Mouse (Mus musculus): Measurements from ENCODE around the gene Pak1ip1. TPM values are rescaled to one million over a fixed set of nuclear protein-coding genes. Genes with fewer than 3 reads are reported as not detected.

The Pak1ip1 gene
- polyA plus RNA-seq, 1 experiment = 36.2 TPM

DNA sequence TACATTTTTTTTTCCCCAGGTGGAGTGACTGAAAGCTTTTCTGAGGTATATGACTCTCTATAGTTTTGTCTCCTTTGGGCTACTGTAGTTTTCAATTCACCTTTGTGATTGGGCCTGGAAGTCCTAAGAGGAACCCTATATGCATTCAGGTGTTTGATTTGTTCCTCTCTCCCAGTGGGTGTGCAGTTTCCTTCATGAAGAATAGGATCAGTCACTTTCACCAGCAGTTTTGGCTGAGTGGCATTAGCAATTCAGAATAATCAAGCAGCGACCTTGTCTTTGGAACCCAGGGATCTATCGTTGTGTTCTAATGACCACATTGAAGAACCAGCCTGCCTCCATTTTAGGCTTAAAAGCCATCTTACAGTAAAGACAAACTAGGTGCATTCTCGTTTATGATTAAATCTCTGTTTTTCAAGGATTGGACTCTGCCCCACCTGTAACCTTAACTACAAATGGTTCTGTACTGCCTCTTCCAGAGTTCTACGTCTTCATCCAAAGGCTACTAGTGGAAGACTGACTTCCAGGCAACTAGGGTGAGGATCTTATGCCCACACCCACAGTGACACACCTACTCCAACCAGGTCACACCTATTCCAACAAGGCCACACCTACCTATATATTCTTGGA, 30.9 kb upstream of the Pak1ip1 start:
- WGBS = 89% methylated on average over 4 of the region's 4 CpGs

GRCm38 (mm10) chr13:40971261-40971660, 29.6 kb upstream of the Pak1ip1 start:
- no peak for TF ChIP-seq CTCF (IDR thresholded peaks at IDR 0.05; ENCODE audit: extremely low read depth, insufficient read depth, insufficient read length, insufficient replicate concordance)
- TF ChIP-seq POLR2A (IDR thresholded peaks at IDR 0.05; ENCODE audit: low read depth, low read length) = no peak
- WGBS = 82% methylated on average over 5 of the region's 5 CpGs
- H3K36me3 ChIP-seq (ENCODE audit: control insufficient read depth, insufficient read depth, low read length) = no peaks in the 10 kb centered on the region
- H3K4me3 ChIP-seq (ENCODE audit: extremely low read depth, insufficient read depth, insufficient read length) = no peak overlapping the region
- no peak for DNase-seq (ENCODE audit: low read depth in 1 of 2, low spot score in 2 of 2)
- no peaks in the 10 kb centered on the region for H3K4me1 ChIP-seq (ENCODE audit: control insufficient read depth, insufficient read depth, insufficient read length)
- H3K27ac ChIP-seq (ENCODE audit: insufficient read depth, low read length) = no peak overlapping the region
- no peaks in the 10 kb centered on the region for H3K27me3 ChIP-seq (ENCODE audit: control insufficient read depth, insufficient read depth, low read length)

More for the DNA sequence above, 30.9 kb upstream of the Pak1ip1 start:
- no peaks in the 10 kb centered on the region for H3K4me1 ChIP-seq (ENCODE audit: control insufficient read depth, insufficient read depth, insufficient read length)
- H3K4me3 ChIP-seq (ENCODE audit: extremely low read depth, insufficient read depth, insufficient read length) = no peak overlapping the region
- H3K36me3 ChIP-seq (ENCODE audit: control insufficient read depth, insufficient read depth, low read length) = no peaks in the 10 kb centered on the region
- H3K27me3 ChIP-seq (ENCODE audit: control insufficient read depth, insufficient read depth, low read length) = no peaks in the 10 kb centered on the region
- DNase-seq (ENCODE audit: low read depth in 1 of 2, low spot score in 2 of 2) = no peak
- no peak overlapping the region for H3K27ac ChIP-seq (ENCODE audit: insufficient read depth, low read length)
- TF ChIP-seq POLR2A (IDR thresholded peaks at IDR 0.05; ENCODE audit: low read depth, low read length) = no peak
- TF ChIP-seq CTCF (IDR thresholded peaks at IDR 0.05; ENCODE audit: extremely low read depth, insufficient read depth, insufficient read length, insufficient replicate concordance) = no peak

- Histone ChIP-seq H3K27ac (ENCODE audit: insufficient read depth, low read length) (no peak overlapping the region), H3K27me3 (ENCODE audit: control insufficient read depth, insufficient read depth, low read length) (no peaks in the 10 kb centered on the region), H3K4me3 (ENCODE audit: extremely low read depth, insufficient read depth, insufficient read length) (no peak overlapping the region), H3K36me3 (ENCODE audit: control insufficient read depth, insufficient read depth, low read length) (no peaks in the 10 kb centered on the region), H3K4me1 (ENCODE audit: control insufficient read depth, insufficient read depth, insufficient read length) (no peaks in the 10 kb centered on the region)
- no peak for TF ChIP-seq CTCF (IDR thresholded peaks at IDR 0.05; ENCODE audit: extremely low read depth, insufficient read depth, insufficient read length, insufficient replicate concordance)
- no peak for TF ChIP-seq POLR2A (IDR thresholded peaks at IDR 0.05; ENCODE audit: low read depth, low read length)
- 79% methylated on average over 2 of the region's 2 CpGs for WGBS
- DNase-seq (ENCODE audit: low read depth in 1 of 2, low spot score in 2 of 2) = no peak
These were observed 29.0 kb upstream of the Pak1ip1 start for GRCm38 (mm10) chr13:40971831-40972230.

GRCm38 (mm10) chr13:40972976-40973375, 27.8 kb upstream of the Pak1ip1 start:
- Histone ChIP-seq H3K27me3 (ENCODE audit: control insufficient read depth, insufficient read depth, low read length) (no peaks in the 10 kb centered on the region), H3K4me3 (ENCODE audit: extremely low read depth, insufficient read depth, insufficient read length) (no peak overlapping the region), H3K36me3 (ENCODE audit: control insufficient read depth, insufficient read depth, low read length) (no peaks in the 10 kb centered on the region), H3K27ac (ENCODE audit: insufficient read depth, low read length) (no peak overlapping the region), H3K4me1 (ENCODE audit: control insufficient read depth, insufficient read depth, insufficient read length) (no peaks in the 10 kb centered on the region)
- 90% methylated on average over 5 of the region's 5 CpGs for WGBS
- TF ChIP-seq POLR2A (IDR thresholded peaks at IDR 0.05; ENCODE audit: low read depth, low read length) (no peak), CTCF (IDR thresholded peaks at IDR 0.05; ENCODE audit: extremely low read depth, insufficient read depth, insufficient read length, insufficient replicate concordance) (no peak)
- DNase-seq (ENCODE audit: low read depth in 1 of 2, low spot score in 2 of 2) = no peak

DNA sequence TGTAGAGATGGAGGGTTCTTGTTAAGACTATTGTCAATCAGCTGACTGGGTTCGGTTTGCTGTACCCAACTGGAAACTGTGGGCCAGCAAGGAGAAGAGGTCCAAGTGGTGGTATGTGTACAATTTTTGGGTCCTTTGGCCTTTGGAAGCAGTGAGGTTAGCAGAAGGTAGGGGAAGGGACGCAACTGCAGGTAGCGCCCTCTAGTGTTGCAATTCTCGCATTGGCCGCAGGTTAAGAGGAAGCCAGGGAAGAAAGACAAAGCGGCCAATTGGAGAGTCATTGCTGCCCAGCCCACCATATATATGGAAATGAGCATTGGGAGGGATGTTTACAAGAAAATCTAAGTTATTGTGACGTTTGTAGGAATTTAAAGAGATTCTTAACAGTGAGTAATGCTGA, 23.2 kb upstream of the Pak1ip1 start:
- Histone ChIP-seq H3K4me1 (ENCODE audit: control insufficient read depth, insufficient read depth, insufficient read length) (no peaks in the 10 kb centered on the region; the same call in 1 of the 2 replicates), H3K4me3 (ENCODE audit: extremely low read depth, insufficient read depth, insufficient read length) (no peak overlapping the region), H3K27ac (ENCODE audit: insufficient read depth, low read length) (no peak overlapping the region), H3K27me3 (ENCODE audit: control insufficient read depth, insufficient read depth, low read length) (no peaks in the 10 kb centered on the region), H3K36me3 (ENCODE audit: control insufficient read depth, insufficient read depth, low read length) (no peaks in the 10 kb centered on the region)
- peak in 1 of 2 experiments; percentile 17 for DNase-seq (ENCODE audit: low read depth in 1 of 2, low spot score in 2 of 2)
- TF ChIP-seq POLR2A (IDR thresholded peaks at IDR 0.05; ENCODE audit: low read depth, low read length) (no peak), CTCF (IDR thresholded peaks at IDR 0.05; ENCODE audit: extremely low read depth, insufficient read depth, insufficient read length, insufficient replicate concordance) (peak; percentile 60; the same call in 1 of the 2 replicates)
- 23% methylated on average over 7 of the region's 7 CpGs for WGBS

GRCm38 (mm10) chr13:40978652-40979051, 22.2 kb upstream of the Pak1ip1 start:
- WGBS = 26% methylated on average over 4 of the region's 4 CpGs
- Histone ChIP-seq H3K27me3 (ENCODE audit: control insufficient read depth, insufficient read depth, low read length) (no peaks in the 10 kb centered on the region), H3K4me1 (ENCODE audit: control insufficient read depth, insufficient read depth, insufficient read length) (no peaks in the 10 kb centered on the region; the same call in 1 of the 2 replicates), H3K4me3 (ENCODE audit: extremely low read depth, insufficient read depth, insufficient read length) (no peak overlapping the region), H3K36me3 (ENCODE audit: control insufficient read depth, insufficient read depth, low read length) (no peaks in the 10 kb centered on the region), H3K27ac (ENCODE audit: insufficient read depth, low read length) (no peak overlapping the region)
- no peak for DNase-seq (ENCODE audit: low read depth in 1 of 2, low spot score in 2 of 2)
- TF ChIP-seq POLR2A (IDR thresholded peaks at IDR 0.05; ENCODE audit: low read depth, low read length) (no peak), CTCF (IDR thresholded peaks at IDR 0.05; ENCODE audit: extremely low read depth, insufficient read depth, insufficient read length, insufficient replicate concordance) (no peak)

DNA sequence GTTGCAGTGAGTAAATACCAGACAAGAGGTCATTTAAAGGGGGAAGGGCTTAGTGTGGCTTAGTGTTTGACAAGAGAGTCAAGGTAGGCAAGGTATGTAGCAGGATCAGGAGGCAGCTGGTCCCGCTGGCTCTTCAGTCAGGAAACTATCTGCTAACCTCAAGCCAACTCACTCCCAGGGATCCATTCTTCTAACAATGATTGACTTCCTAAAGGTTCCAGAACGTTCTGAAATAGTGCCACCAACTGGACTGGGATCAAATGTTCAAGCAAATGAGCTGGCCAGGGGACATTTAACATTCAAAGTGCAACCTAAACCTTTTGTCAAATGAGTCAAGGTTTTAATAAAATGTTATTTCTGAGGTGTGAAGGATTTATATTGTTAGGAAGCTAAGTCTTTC, 21.5 kb upstream of the Pak1ip1 start:
- H3K4me3 ChIP-seq (ENCODE audit: extremely low read depth, insufficient read depth, insufficient read length) = no peak overlapping the region
- TF ChIP-seq CTCF (IDR thresholded peaks at IDR 0.05; ENCODE audit: extremely low read depth, insufficient read depth, insufficient read length, insufficient replicate concordance) (no peak), POLR2A (IDR thresholded peaks at IDR 0.05; ENCODE audit: low read depth, low read length) (no peak)
- WGBS = 42% methylated on average over 2 of the region's 2 CpGs
- H3K27me3 ChIP-seq (ENCODE audit: control insufficient read depth, insufficient read depth, low read length) = no peaks in the 10 kb centered on the region
- no peak for DNase-seq (ENCODE audit: low read depth in 1 of 2, low spot score in 2 of 2)
- H3K4me1 ChIP-seq (ENCODE audit: control insufficient read depth, insufficient read depth, insufficient read length) = no peaks in the 10 kb centered on the region; the same call in 1 of the 2 replicates
- no peak overlapping the region for H3K27ac ChIP-seq (ENCODE audit: insufficient read depth, low read length)
- no peaks in the 10 kb centered on the region for H3K36me3 ChIP-seq (ENCODE audit: control insufficient read depth, insufficient read depth, low read length)
